Mouse (Mus musculus): ENCODE results near the gene Zfp729a.
"Not testable (repeated sequence)": the region's sequence is repeated elsewhere in the genome, so short reads cannot be mapped to it uniquely, and the experiment has no call there.

The Zfp729a gene

GRCm38 (mm10) chr13:67637294-67638007 is at the start of gene Zfp729a, which contains the start of gene Gm49345:
Gene Zfp729a, minus strand, starts transcription at chr13:67637791.
Gene Gm49345, minus strand, starts transcription at chr13:67637769.
- peak; percentile 90 for DNase-seq

DNA sequence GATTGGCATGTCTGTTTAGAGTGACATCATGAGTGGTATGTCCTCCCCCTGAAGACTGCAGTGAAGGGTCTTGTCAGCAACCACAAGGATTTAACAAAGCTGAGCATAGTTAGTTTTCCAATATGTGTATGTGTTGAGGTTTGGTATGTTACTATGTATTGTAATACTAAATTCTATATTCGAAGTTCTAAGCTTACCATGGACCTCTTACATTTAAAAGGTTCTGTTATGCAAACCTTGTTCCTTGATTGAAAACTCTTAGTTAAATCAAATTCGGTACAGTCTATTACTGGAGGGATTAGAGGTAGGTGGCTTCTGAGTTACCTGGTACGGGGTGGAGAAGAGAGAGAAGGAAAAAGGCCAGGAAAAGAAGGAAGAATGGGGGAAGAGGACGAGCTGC is 49.4 kb upstream of the Zfp729a start, which contains the start of gene Zfp738:
TSS of gene Zfp738 (minus strand) at position 101 of the 400 bp plus-strand sequence.
- no peak for DNase-seq

- DNase-seq = not testable (repeated sequence)
Measured at GRCm38 (mm10) chr13:67683841-67684240, 46.2 kb upstream of the Zfp729a start.

GRCm38 (mm10) chr13:67682959-67683735 is 45.6 kb upstream of the Zfp729a start:
- DNase-seq = peak; percentile 88

DNA sequence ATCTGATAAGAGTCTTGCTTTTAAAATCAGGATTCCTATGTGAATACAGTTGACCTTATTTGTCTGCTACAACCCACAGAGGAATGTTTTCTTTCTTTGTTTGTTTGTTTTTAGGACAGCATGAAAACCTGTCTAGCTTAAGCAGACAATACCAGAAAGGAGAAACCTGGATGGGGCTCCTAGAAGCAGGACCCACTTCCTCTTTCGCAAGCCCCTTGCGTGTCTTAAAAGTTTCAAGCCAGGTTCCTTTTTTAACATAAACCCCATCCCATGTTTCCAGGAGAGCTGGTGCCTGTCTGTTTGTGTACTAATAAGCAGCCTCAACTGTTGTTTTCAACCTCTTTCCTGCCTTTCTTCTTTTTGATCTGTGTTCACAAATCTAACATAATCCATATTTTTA is 37.3 kb upstream of the Zfp729a start:
- DNase-seq = no peak

- DNase-seq = no peak
Measured at GRCm38 (mm10) chr13:67652496-67652895, 14.9 kb upstream of the Zfp729a start.

DNA sequence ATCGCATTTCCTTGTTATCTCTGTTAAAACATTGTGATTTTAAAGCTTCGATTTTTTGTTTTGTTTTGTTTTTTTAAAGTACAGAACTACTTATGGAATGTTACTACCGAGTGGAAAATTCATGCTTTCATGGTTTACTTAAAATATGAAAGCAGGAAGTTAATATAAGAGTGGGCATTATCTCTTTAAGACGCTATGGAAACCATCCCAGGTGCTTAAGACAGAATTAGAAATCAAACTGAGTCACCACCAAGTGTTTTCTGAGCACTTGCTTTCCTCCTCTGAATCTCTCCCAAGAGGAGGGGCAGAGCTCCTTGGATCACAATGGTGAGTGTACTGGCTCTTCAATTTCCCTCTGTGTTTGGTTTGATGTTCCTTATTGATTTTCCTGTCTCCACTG is 27.5 kb downstream of the Zfp729a start:
- DNase-seq = peak; percentile 28

- peak; percentile 91 for DNase-seq
Measured at GRCm38 (mm10) chr13:67609066-67609876, 28.3 kb downstream of the Zfp729a start, which contains the start of gene Zfp729b. Gene Zfp729b, minus strand, starts transcription at chr13:67609707.

DNA sequence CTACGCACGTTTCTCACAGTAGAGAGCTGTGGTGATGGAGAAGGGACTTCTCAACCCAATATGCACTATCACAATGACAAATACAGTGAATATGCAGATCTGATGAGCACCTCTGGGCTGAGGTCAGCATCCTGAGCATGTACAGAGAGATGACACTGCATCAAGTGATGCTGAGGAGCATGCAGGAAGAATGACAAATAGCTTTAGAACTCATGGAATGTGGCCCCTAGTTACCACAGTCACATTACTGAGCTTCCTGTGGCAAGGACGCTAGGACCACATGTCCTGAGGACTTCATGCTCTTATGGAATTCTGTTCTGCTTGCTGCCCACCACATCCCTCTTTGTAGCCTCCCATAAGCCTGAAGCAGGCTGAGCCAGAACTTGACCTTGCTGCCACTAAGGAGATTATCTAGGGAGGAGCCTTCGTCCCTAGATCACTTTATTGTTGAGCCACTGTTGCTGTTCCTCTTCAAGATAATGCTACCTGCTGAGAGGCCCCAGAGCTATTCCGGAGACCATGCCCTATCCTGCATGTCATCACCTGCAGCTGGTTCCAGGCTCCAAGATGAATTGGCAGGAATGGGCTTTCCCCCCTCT is 64.9 kb downstream of the Zfp729a start:
- no peak for DNase-seq

Data from cerebellum, adult 9-10 months (tissue).